Mouse (Mus musculus) midbrain, postnatal 0 days (tissue): ENCODE results near the gene Snta1. TPM values are rescaled to one million over a fixed set of nuclear protein-coding genes. Genes with fewer than 3 reads are reported as not detected.

ENCODE experiments used
- ATAC-seq: fragments of 200-750 bp; cut with Nextera tagmentation; 2 replicates; pipeline ENCODE4 v1.8.0; 2017; ENCODE audit warnings: moderate number of reproducible peaks, mild to moderate bottlenecking, moderate TSS enrichment, moderate library complexity; ENCODE audit not compliant: low FRiP score
- DNase-seq: peaks from one replicate; pipeline ENCODE4 v3.0.0-alpha.2; 2015; ENCODE audit warnings: low spot score
- H3K27ac ChIP-seq: fragments of 300-500 bp; sonication (generic); 2 replicates; pipeline ENCODE4 v1.5.1; 2014; ENCODE audit warnings: low read depth, mild to moderate bottlenecking, low read length, mixed read lengths
- H3K27me3 ChIP-seq: fragments of 300-500 bp; sonication (generic); 2 replicates; pipeline ENCODE4 v1.6.1; 2014; ENCODE audit warnings: low read length, control low read depth, mixed read lengths; ENCODE audit not compliant: insufficient read depth
- H3K36me3 ChIP-seq: fragments of 300-500 bp; sonication (generic); 2 replicates; pipeline ENCODE4 v1.6.1; 2014; ENCODE audit warnings: low read length, control low read depth, mixed read lengths; ENCODE audit not compliant: insufficient read depth
- H3K4me1 ChIP-seq: fragments of 300-500 bp; sonication (generic); 2 replicates; pipeline ENCODE4 v1.6.1; 2014; ENCODE audit warnings: mild to moderate bottlenecking, control low read depth, antibody characterized with exemption, low read length, mixed read lengths; ENCODE audit not compliant: insufficient read depth
- H3K4me2 ChIP-seq: fragments of 300-500 bp; sonication (generic); 2 replicates; pipeline ENCODE4 v1.6.1; 2014; ENCODE audit warnings: low read depth, mild to moderate bottlenecking, low read length, mixed read lengths; ENCODE audit not compliant: poor library complexity, severe bottlenecking
- H3K4me3 ChIP-seq: fragments of 300-500 bp; sonication (generic); 2 replicates; pipeline ENCODE4 v1.5.1; 2014; ENCODE audit warnings: low read depth, mild to moderate bottlenecking, low read length, moderate library complexity
- H3K9ac ChIP-seq: fragments of 300-500 bp; sonication (generic); replicated peaks from 2 replicates; pipeline ENCODE4 v1.6.1; 2014; ENCODE audit warnings: mild to moderate bottlenecking, low read length, moderate library complexity, mixed read lengths; ENCODE audit not compliant: poor library complexity, severe bottlenecking
- H3K9me3 ChIP-seq: fragments of 300-500 bp; sonication (generic); 2 replicates; pipeline ENCODE4 v1.6.1; 2016; ENCODE audit warnings: low read length, control low read depth
- CTCF ChIP-seq: IDR thresholded peaks from 2 replicates; pipeline ENCODE4 v1.5.1; 2016; ENCODE audit warnings: antibody characterized with exemption, mild to moderate bottlenecking
- whole genome bisulfite sequencing: fragments of 180-500 bp; shearing (Covaris S2); extraction: QIAGEN DNeasy Blood & Tissue Kit; methylation state at CpG from one replicate; pipeline ENCODE4 v1.1.7; 2014; 5-methylcytosine and 5-hydroxymethylcytosine counted together
- polyA plus RNA-seq: library from polyadenylated mRNA; unstranded; fragments of >200 nt; fragmentation: Nextera tagmentation; extraction: Ambion mirVana; gene quantifications from 2 replicates; pipeline ENCODE4 v1.2.1, GENCODE M21; 2015
- total RNA-seq: library from RNA; depleted of rRNA; stranded (reverse); fragments of >200 nt; gene quantifications from 2 replicates; pipeline ENCODE4 v1.2.3, GENCODE M21; 2014

Gene Snta1
- total and polyA plus RNA-seq, 2 experiments from 2014 or later = 15.8 to 32.0 TPM

GRCm38 (mm10) chr2:154434690-154435089, 26.8 kb upstream of the Snta1 start:
- WGBS = 94% methylated on average over 7 of the region's 7 CpGs
- TF ChIP-seq CTCF = no peak
- Histone ChIP-seq H3K4me2 (no peak overlapping the region), H3K27ac (no peak overlapping the region), H3K4me1 (peaks cover 4% of the 10 kb centered on the region; the same call in 1 of the 2 replicates), H3K4me3 (no peak overlapping the region), H3K27me3 (no peaks in the 10 kb centered on the region), H3K9ac (no peak overlapping the region), H3K9me3 (no peaks in the 10 kb centered on the region), H3K36me3 (no peaks in the 10 kb centered on the region)
- DNase-seq (no peak), ATAC-seq (no peak)

- no peak for ATAC-seq
- WGBS = 65% methylated on average over 3 of the region's 3 CpGs
- no peak overlapping the region for H3K27ac ChIP-seq
- no peak overlapping the region for H3K4me2 ChIP-seq
- H3K4me3 ChIP-seq = no peak overlapping the region
- no peaks in the 10 kb centered on the region for H3K9me3 ChIP-seq
- H3K9ac ChIP-seq = no peak overlapping the region
- peaks cover 4% of the 10 kb centered on the region; the same call in 1 of the 2 replicates for H3K4me1 ChIP-seq
- H3K36me3 ChIP-seq = no peaks in the 10 kb centered on the region
- peak; percentile 59 for DNase-seq
- H3K27me3 ChIP-seq = no peaks in the 10 kb centered on the region
- TF ChIP-seq CTCF = no peak
Measured at GRCm38 (mm10) chr2:154433391-154433790, 25.5 kb upstream of the Snta1 start.

GRCm38 (mm10) chr2:154432696-154433095, 24.8 kb upstream of the Snta1 start:
- Histone ChIP-seq H3K9ac (no peak overlapping the region), H3K27me3 (no peaks in the 10 kb centered on the region), H3K36me3 (no peaks in the 10 kb centered on the region), H3K4me2 (no peak overlapping the region), H3K4me3 (no peak overlapping the region), H3K27ac (no peak overlapping the region), H3K9me3 (no peaks in the 10 kb centered on the region), H3K4me1 (peaks cover 7% of the 10 kb centered on the region; the same call in 1 of the 2 replicates)
- no peak for ATAC-seq
- WGBS = 66% methylated on average over 2 of the region's 2 CpGs
- DNase-seq = no peak
- no peak for TF ChIP-seq CTCF

GRCm38 (mm10) chr2:154430566-154430965, 22.7 kb upstream of the Snta1 start:
- no peak overlapping the region for H3K4me2 ChIP-seq
- DNase-seq (no peak), ATAC-seq (no peak)
- no peak for TF ChIP-seq CTCF
- H3K36me3 ChIP-seq = no peaks in the 10 kb centered on the region
- H3K4me1 ChIP-seq = peaks cover 12% of the 10 kb centered on the region; the same call in 1 of the 2 replicates
- H3K4me3 ChIP-seq = no peak overlapping the region
- no peak overlapping the region for H3K9ac ChIP-seq
- H3K9me3 ChIP-seq = no peaks in the 10 kb centered on the region
- WGBS = 95% methylated on average over 2 of the region's 2 CpGs
- H3K27ac ChIP-seq = no peak overlapping the region
- no peaks in the 10 kb centered on the region for H3K27me3 ChIP-seq

GRCm38 (mm10) chr2:154427853-154428360, 20.0 kb upstream of the Snta1 start:
- no peak for TF ChIP-seq CTCF
- H3K9me3 ChIP-seq = no peaks in the 10 kb centered on the region
- DNase-seq (peak; percentile 31), ATAC-seq (0 out of 2 replicates have a peak, but pooled peaks have one; percentile 10)
- no peak overlapping the region for H3K4me3 ChIP-seq
- peaks cover 12% of the 10 kb centered on the region; the same call in 1 of the 2 replicates for H3K4me1 ChIP-seq
- H3K4me2 ChIP-seq = peak overlapping the region; percentile 2
- no peaks in the 10 kb centered on the region for H3K36me3 ChIP-seq
- no peak overlapping the region for H3K9ac ChIP-seq
- no peak overlapping the region for H3K27ac ChIP-seq
- 22% methylated on average over 17 of the region's 17 CpGs for WGBS
- H3K27me3 ChIP-seq = no peaks in the 10 kb centered on the region

- Histone ChIP-seq H3K27me3 (no peaks in the 10 kb centered on the region), H3K9me3 (no peaks in the 10 kb centered on the region), H3K36me3 (no peaks in the 10 kb centered on the region), H3K9ac (peak overlapping the region; percentile 71), H3K4me3 (peak overlapping the region; percentile 32), H3K27ac (peak overlapping the region; percentile 77), H3K4me1 (peaks cover 12% of the 10 kb centered on the region; the same call in 1 of the 2 replicates), H3K4me2 (peak overlapping the region; percentile 77)
- no peak for TF ChIP-seq CTCF
- 34% methylated on average over 11 of the region's 11 CpGs for WGBS
- 0 out of 2 replicates have a peak, but pooled peaks have one; percentile 38 for ATAC-seq
- DNase-seq = no peak
Measured at GRCm38 (mm10) chr2:154426905-154427852, 19.3 kb upstream of the Snta1 start.
